Mouse (Mus musculus) adrenal gland, postnatal 36 days (tissue): ENCODE measurements around the gene Anxa11. TPM values are rescaled to one million over a fixed set of nuclear protein-coding genes. Genes with fewer than 3 reads are reported as not detected.
"Not testable (repeated sequence)": the region's sequence is repeated elsewhere in the genome, so short reads cannot be mapped to it uniquely, and the experiment has no call there.

Experiments used
- DNase-seq, 2 experiments: peaks; one replicate each; pipeline ENCODE4 v3.0.0; 2021; ENCODE audit warnings: mixed read lengths in 1 of 2
- microRNA-seq: library from miRNA; unstranded; fragments of <30 nt; microRNA quantifications from one replicate; pipeline ENCODE4 v1.2.0, GENCODE M21; 2021
- total RNA-seq, 2 experiments: library from RNA; stranded (reverse); gene quantifications; 2 replicates each; pipeline ENCODE4 v1.2.3; 2021

Anxa11 gene
- total RNA-seq, 2 experiments from 2014 or later, result 57.8 to 84.4 TPM

DNA sequence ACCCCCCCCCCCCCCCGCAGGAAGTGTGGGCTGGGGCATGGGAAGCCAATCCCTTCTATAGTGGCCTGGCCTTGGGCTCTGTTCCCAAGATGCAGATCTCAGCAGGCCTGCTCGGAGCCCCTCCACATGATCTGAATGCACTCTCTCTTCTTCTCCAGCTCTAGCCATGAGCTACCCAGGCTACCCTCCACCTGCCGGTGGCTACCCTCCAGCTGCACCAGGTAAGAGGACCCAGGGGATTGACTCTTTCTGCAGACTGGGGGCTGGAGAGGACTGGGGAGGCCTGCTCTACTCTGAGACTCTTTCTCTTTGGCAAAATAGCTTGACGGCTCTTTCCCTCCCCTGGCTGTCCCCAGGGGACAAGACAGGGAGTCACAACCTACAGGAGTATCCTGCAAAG lies 26.8 kb downstream of the Anxa11 start:
- DNase-seq, result no peak

- DNase-seq, result peak in 1 of 2 experiments; percentile 47
Measured at GRCm38 (mm10) chr14:25869135-25869878, 27.4 kb downstream of the Anxa11 start.

GRCm38 (mm10) chr14:25872461-25873415 lies 30.8 kb downstream of the Anxa11 start:
- peak in 1 of 2 experiments; percentile 46 for DNase-seq

GRCm38 (mm10) chr14:25876640-25877039 lies 34.7 kb downstream of the Anxa11 start:
- DNase-seq, result not testable (repeated sequence)

DNA sequence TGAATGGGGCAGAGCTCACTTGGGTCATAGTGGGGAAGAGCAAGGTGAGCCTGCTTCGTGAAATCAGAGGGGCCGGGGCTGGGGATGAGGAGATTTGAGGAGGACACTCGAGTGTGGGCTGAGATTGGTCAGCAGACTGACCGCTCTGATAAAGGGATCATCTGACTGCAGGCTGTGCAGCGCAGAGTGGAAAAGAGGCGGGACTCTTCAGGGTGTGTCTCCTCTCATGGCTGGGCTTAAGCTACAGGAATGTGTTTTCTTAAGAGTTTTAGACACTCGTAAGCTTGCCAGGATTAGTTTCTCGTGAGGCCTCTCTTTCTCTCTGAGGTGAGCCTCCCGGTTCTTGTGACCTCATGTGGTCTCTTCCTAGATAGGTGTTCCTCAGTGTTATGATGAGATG lies 39.8 kb downstream of the Anxa11 start:
- DNase-seq, result not testable (repeated sequence)

DNA sequence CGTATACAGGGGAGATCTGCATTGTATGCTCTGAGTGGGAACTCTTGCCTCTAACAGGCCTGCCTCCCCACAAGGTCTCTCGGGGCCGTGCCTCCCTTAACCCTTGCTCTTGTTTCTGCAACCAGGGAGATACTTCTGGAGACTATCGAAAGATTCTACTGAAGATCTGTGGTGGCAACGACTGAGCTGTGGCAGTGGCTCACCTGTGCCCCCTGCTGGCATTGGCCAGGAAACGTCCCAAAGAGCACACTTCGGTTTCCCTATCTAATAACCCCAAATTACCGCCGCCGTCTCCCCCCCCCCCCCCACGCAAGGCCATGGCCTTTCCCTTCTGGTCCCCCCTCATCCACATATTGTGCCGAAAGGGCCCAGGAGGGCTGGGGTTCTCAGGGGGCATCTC lies 43.9 kb downstream of the Anxa11 start:
- not testable (repeated sequence) for DNase-seq

DNA sequence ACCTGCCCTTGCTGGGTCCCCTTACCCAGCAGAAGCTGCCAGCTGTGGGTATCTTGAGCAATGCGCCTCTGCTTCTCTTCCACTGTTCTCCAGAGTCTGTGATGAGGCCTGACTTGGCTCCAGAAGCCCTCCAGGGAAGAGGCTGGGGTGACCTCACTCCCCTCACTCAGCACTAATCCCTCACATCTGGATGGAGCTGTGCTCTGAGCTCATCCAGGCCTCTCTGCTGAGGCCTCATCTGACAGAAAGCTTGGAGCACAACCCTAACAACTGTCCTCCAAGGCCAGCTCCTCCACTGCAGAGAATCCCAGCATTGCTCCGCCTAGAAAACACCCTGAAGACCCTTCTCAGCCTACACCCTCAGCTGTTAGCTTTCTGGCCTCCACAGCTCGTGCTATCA lies 52.6 kb downstream of the Anxa11 start:
- not testable (repeated sequence) for DNase-seq

- DNase-seq, result not testable (repeated sequence)
Measured at GRCm38 (mm10) chr14:25895686-25896085, 53.7 kb downstream of the Anxa11 start.

GRCm38 (mm10) chr14:25903000-25903399 lies 61.0 kb downstream of the Anxa11 start, which contains the start of gene Plac9a:
TSS of gene Plac9a (minus strand) at chr14:25903100.
- DNase-seq, result not testable (repeated sequence)

DNA sequence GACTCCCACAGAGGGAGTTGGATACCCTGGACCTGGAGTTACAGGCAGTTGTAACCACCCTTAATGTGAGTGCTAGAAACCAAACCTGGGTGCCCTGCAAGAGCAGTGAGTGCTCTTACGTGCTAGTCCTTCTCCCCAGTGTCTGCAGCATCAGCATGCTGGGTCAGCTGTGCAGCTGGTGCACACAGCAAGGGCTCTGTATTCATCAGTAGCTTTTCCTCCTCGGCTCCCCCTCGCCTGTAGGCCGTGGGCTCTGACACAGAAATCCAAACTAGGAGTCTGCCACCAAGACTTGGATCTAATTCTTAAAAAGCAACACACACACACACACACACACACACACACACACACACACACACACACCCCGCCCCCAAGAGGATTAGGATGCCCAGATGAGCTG lies 63.3 kb downstream of the Anxa11 start:
- not testable (repeated sequence) for DNase-seq

DNA sequence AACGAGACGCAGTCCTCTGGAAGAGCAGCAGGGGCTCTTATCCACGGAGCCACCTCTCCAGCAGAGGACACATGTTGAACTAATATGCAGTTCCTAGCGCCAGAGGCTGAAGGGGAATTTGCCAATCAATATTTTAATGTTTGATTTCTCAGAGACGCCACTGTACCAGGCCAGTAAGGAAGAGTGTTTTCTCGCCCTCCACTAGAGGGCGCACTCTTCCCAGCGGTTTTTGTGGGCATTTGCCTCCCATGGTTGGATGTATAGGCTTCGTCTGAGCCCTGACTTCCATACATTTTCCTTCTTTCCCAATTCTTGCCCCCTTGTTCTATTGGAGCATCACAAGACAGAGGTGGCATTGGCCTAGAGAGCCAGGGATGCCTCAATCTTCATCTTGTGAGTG lies 65.3 kb downstream of the Anxa11 start:
- DNase-seq, result not testable (repeated sequence)

GRCm38 (mm10) chr14:25908976-25909375 lies 67.0 kb downstream of the Anxa11 start:
- not testable (repeated sequence) for DNase-seq

DNA sequence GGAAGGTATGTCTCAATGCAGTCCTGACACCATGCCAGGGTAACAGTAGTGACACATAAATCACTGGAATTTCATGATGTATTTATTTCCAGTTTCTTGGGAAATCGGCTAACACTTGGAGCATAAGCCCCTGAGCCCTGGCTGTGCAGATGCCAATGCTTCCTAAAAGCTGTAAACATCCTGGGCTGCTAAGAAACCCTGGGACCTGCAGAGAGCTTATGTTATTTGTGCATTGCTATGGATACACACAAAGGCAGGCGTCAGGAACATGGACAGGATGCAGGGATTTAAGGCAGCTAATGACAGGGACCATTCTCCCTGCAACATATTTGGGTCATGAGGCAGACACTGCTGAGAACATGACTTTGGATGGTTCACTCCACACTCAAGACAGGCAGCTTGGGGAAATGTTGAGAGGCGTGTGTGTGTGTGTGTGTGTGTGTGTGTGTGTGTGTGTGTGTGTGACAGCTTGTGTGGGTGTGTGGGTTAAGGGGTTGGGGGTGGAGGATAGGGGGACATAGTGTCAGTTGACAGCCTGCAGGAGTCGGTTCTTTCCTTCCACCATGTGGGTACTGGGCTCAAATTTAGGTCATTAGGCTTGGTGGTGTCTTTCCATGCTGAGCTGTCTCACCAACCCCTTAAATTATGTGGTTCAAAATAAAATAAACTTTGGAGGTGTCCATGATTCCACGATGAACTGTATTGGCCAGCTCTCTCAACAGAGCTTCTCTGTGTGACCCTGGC lies 76.6 kb downstream of the Anxa11 start:
- DNase-seq, result not testable (repeated sequence)

DNA sequence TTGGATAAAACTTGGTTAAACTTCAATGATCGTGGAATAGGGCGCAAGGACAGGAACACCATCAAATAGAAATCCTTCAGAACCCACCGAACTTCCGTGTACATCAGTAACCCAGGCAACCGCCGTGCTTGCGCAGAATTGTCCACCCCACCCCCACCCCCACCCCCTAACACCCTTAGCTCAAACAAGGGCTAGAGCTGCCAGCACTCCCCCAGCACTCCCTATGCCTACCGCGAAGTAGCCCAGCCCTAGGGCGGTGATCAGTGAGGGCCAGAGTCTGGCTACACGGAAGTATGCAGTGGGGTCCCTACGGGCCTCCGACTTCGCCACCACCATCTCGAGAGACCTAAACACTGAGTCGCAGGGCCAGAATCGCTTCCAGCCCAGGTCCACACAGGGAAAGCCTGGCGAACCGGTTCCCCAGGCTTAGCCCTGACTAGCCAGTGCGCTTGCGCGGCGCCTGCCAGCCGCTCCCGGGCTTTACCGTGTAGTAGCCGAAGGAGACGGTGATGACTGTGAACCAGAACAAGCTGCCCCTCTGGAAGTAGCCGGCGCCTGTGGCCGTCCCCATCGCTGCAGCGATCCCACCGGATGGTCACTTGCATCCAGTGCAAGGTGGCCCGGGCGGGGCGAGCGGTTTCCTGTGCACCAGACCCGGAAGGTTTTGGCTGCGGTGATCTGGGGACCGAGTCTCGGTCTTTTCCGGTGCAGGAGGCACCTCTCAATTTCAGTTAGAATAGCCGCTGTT lies 85.0 kb downstream of the Anxa11 start:
- not testable (repeated sequence) for DNase-seq

- DNase-seq, result not testable (repeated sequence)
Measured at GRCm38 (mm10) chr14:25927562-25927881, 85.6 kb downstream of the Anxa11 start, which contains the start of gene Tmem254a. TSS of gene Tmem254a (minus strand) at chr14:25927672.

Small RNA genes lying within 50 kb of the gene (microRNA-seq; reads per million reads assigned to microRNA genes)
- gene Gm23701, result not detected

Other genes with a start within 250 kb of the Anxa11 start
- gene Ppif, start 148.0 kb upstream of the Anxa11 start, total RNA-seq, result 10 to 100 TPM; 24.4 to 27.7 TPM
- 10 to 100 TPM; 21.2 to 21.3 TPM for gene Zcchc24, start 73.1 kb upstream of the Anxa11 start, total RNA-seq
- 1 to 10 TPM; 1.3 to 1.4 TPM for gene Plac9a, start 60.9 kb downstream of the Anxa11 start, total RNA-seq
- gene Tmem254a, start 85.5 kb downstream of the Anxa11 start, total RNA-seq, result 1 to 10 TPM; 2.3 to 3.2 TPM
- gene Cphx1, start 96.1 kb downstream of the Anxa11 start, total RNA-seq, result not detected
- under 1 TPM in 1 of 2 experiments, not detected in 1; 0.13 TPM for gene Duxbl1, start 136.4 kb downstream of the Anxa11 start, total RNA-seq
- gene Gm9780, start 200.6 kb downstream of the Anxa11 start, total RNA-seq, result 10 to 100 TPM; 14.8 to 19.4 TPM
- gene Tmem254c, start 225.2 kb downstream of the Anxa11 start, total RNA-seq, result 10 to 100 TPM; 15.9 to 25.4 TPM
- gene Cphx2, start 239.4 kb downstream of the Anxa11 start, total RNA-seq, result not detected
- gene Cphx3, start 240.1 kb downstream of the Anxa11 start, total RNA-seq, result not detected